Mouse (Mus musculus) hindbrain, embryonic 11.5 days (tissue): ENCODE measurements at regions not wholly inside any gene's neighbourhood (a gene's known extent, or its start where the extent isn't known, plus 50 kb on each side); places are given as distances from the start of the nearest gene placed in this dataset.
"Not testable (repeated sequence)": the region's sequence is repeated elsewhere in the genome, so short reads cannot be mapped to it uniquely, and the experiment has no call there.

ENCODE experiments used
- ATAC-seq: fragments of 200-750 bp; cut with Nextera tagmentation; 2 replicates; pipeline ENCODE4 v1.8.0; 2017; ENCODE audit warnings: mild to moderate bottlenecking, moderate TSS enrichment, moderate library complexity; ENCODE audit not compliant: low FRiP score
- DNase-seq: peaks from one replicate; pipeline ENCODE4 v3.0.0-alpha.2; 2015; ENCODE audit warnings: low spot score
- H3K27ac ChIP-seq: fragments of 300-500 bp; sonication (generic); 2 replicates; pipeline ENCODE4 v1.5.1; 2014; ENCODE audit warnings: mild to moderate bottlenecking, low read depth, low read length
- H3K27me3 ChIP-seq: fragments of 300-500 bp; sonication (generic); 2 replicates; pipeline ENCODE4 v1.6.1; 2014; ENCODE audit warnings: mild to moderate bottlenecking, low read length, moderate library complexity, mixed read lengths; ENCODE audit not compliant: control insufficient read depth, insufficient read depth
- H3K36me3 ChIP-seq: fragments of 300-500 bp; sonication (generic); 2 replicates; pipeline ENCODE4 v1.6.1; 2014; ENCODE audit warnings: mild to moderate bottlenecking, low read length, moderate library complexity, mixed read lengths; ENCODE audit not compliant: control insufficient read depth, insufficient read depth
- H3K4me1 ChIP-seq: fragments of 300-500 bp; sonication (generic); replicated peaks from 2 replicates; pipeline ENCODE4 v1.6.1; 2014; ENCODE audit warnings: low read length, mixed read lengths; ENCODE audit not compliant: control insufficient read depth, insufficient read depth
- H3K4me2 ChIP-seq: fragments of 300-500 bp; sonication (generic); replicated peaks from 2 replicates; pipeline ENCODE4 v1.6.1; 2014; ENCODE audit warnings: mild to moderate bottlenecking, low read depth, low read length
- H3K4me3 ChIP-seq: fragments of 300-500 bp; sonication (generic); 2 replicates; pipeline ENCODE4 v1.5.1; 2014; ENCODE audit warnings: low read depth, low read length
- H3K9ac ChIP-seq: fragments of 300-500 bp; sonication (generic); 2 replicates; pipeline ENCODE4 v1.6.1; 2014; ENCODE audit warnings: low read depth, low read length
- H3K9me3 ChIP-seq: fragments of 300-500 bp; sonication (generic); 2 replicates; pipeline ENCODE4 v1.6.1; 2016; ENCODE audit warnings: low read length; ENCODE audit not compliant: control insufficient read depth
- WGBS: fragments of 180-500 bp; shearing (Covaris S2); extraction: QIAGEN DNeasy Blood & Tissue Kit; methylation state at CpG from one replicate; pipeline ENCODE4 v1.1.7; 2014; 5-methylcytosine and 5-hydroxymethylcytosine counted together

DNA sequence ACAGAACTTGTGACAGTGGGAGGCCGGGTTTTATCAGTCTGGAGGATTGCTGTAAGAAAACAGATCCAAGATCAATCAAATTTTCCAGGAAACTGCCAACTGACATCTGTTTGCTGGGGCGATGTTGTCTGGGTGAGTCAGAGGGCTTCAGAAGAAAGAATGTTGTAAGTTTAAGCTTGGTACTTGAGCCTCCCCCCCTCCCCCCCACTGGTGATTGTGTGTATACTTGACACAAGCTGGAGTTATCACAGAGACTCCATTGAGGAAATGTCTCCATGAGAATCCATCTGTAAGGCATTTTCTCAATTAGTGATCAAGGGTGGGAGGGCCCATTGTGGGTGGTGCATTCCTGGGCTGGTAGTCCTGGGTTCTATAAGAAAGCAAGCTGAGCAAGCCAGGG, 226.9 kb downstream of the Cd47 start:
- Histone ChIP-seq H3K4me1 (no peaks in the 10 kb centered on the region), H3K9ac (no peak overlapping the region), H3K4me2 (no peak overlapping the region), H3K36me3 (no peaks in the 10 kb centered on the region), H3K27me3 (no peaks in the 10 kb centered on the region), H3K27ac (no peak overlapping the region), H3K4me3 (no peak overlapping the region), H3K9me3 (no peaks in the 10 kb centered on the region)
- 49% methylated on average over 2 of the region's 2 CpGs for WGBS
- peak; percentile 18 for DNase-seq
- no peak for ATAC-seq

DNA sequence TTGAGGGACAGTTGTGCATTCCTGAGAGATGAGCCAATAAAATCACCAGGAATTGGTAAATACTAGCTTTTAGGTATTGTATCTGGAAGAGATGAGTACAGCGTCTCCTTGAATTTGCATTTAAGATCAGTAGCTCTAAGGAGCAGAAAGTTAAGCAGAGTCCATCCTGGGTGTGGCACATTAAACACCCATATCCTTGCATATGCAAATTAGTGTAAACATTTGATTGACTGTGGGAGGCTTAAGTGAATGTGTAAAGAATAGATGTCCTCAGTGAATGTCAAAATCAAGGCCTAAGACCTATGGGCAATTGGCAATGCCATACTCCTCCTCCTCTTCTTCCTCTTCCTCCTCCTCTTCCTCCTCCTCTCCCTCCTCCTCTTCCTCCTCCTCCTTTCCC, 229.4 kb downstream of the Cd47 start:
- H3K4me2 ChIP-seq = no peak overlapping the region
- 97% methylated on average over 1 of the region's 1 CpGs for WGBS
- H3K4me1 ChIP-seq = no peaks in the 10 kb centered on the region
- ATAC-seq (no peak), DNase-seq (no peak)
- no peaks in the 10 kb centered on the region for H3K36me3 ChIP-seq
- H3K9ac ChIP-seq = no peak overlapping the region
- no peak overlapping the region for H3K27ac ChIP-seq
- no peaks in the 10 kb centered on the region for H3K9me3 ChIP-seq
- no peak overlapping the region for H3K4me3 ChIP-seq
- H3K27me3 ChIP-seq = no peaks in the 10 kb centered on the region

DNA sequence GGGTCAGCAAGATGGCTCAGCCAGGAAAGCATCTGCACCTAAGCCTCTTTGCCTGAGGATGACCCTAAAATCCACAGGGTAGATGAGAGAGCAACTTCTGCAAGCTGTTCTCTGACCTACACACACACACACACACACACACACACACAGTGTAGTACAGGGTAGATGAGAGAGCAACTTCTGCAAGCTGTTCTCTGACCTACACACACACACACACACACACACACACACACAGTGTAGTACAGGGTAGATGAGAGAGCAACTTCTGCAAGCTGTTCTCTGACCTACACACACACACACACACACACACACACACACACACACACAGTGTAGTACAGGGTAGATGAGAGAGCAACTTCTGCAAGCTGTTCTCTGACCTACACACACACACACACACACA, 230.0 kb downstream of the Cd47 start:
- H3K36me3 ChIP-seq, H3K27ac ChIP-seq, H3K4me2 ChIP-seq, H3K9me3 ChIP-seq, H3K27me3 ChIP-seq, H3K4me1 ChIP-seq, H3K4me3 ChIP-seq, H3K9ac ChIP-seq, DNase-seq: not testable (repeated sequence)
- peak; percentile 51; the same call in 1 of the 2 replicates for ATAC-seq

DNA sequence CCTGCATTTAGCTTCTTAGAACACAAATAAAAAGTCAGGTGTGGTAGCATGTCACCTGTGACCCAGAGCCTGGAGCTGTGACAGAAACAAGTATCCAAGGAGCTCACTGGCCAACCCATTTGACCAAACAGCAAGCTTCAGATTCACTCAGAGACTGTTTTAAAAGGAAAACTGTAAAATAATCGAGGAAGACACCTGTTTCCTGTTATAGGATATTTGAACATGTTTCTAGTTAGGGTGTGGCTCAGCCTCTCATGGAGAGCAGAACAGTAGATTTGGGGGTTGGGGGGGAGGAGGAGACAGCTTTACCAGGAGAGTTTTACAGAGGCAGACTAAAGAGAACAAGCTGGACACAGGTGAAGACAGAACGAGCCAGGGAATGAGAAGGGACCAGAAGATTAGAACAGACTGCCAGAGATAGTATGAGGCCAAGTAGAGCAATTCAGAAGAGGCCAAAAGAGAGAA, 230.6 kb downstream of the Cd47 start:
- H3K9me3 ChIP-seq = no peaks in the 10 kb centered on the region
- no peak overlapping the region for H3K4me2 ChIP-seq
- no peaks in the 10 kb centered on the region for H3K27me3 ChIP-seq
- ATAC-seq = no peak
- no peak for DNase-seq
- no peaks in the 10 kb centered on the region for H3K36me3 ChIP-seq
- H3K27ac ChIP-seq = no peak overlapping the region
- H3K9ac ChIP-seq = no peak overlapping the region
- 74% methylated on average over 2 of the region's 2 CpGs for WGBS
- H3K4me1 ChIP-seq = no peaks in the 10 kb centered on the region
- no peak overlapping the region for H3K4me3 ChIP-seq

DNA sequence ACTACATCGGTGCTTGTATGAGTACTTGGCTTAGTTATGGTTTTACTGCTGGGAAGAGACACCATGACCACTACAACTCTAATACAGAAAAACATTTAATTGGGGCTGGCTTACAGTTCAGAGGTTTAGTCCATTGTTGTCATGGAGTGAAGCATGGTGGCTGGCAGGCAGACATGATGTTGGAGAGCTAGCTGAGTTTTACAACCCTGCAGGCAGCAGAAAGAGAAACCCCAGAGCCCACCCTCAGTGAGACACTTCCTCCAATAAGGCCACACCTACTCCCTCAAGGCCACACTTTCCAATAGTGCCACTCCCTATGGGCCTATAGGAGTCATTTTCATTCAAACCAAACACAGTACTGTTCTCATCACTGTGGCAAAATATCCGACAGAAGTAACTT, 232.5 kb downstream of the Cd47 start:
- 86% methylated on average over 2 of the region's 2 CpGs for WGBS
- DNase-seq (no peak), ATAC-seq (no peak)
- no peak overlapping the region for H3K4me3 ChIP-seq
- no peak overlapping the region for H3K4me2 ChIP-seq
- no peaks in the 10 kb centered on the region for H3K9me3 ChIP-seq
- H3K27ac ChIP-seq = no peak overlapping the region
- H3K36me3 ChIP-seq = no peaks in the 10 kb centered on the region
- H3K9ac ChIP-seq = no peak overlapping the region
- no peaks in the 10 kb centered on the region for H3K27me3 ChIP-seq
- no peaks in the 10 kb centered on the region for H3K4me1 ChIP-seq

DNA sequence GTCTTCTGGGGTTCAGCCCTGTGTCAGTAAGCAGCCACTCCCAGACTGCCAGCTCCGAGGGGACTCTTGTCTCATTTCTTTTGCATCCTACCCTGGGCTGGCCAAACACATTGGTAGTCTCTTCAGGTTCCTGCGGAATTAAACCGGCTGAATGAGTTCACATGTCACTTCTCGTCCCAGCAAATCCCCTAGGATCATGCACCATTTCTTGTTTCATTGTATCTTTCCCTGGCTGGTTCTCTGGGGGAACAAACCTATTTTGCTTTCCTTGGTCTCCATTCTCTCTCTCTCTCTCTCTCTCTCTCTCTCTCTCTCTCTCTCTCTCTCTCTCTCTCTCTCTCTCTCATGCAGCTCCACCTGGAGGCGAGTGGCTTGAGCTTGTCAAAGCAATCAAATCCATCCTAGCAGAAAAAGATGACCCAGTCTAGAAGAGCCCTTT, 236.0 kb downstream of the Cd47 start:
- no peak overlapping the region for H3K27ac ChIP-seq
- no peaks in the 10 kb centered on the region for H3K9me3 ChIP-seq
- H3K4me3 ChIP-seq = no peak overlapping the region
- no peak overlapping the region for H3K4me2 ChIP-seq
- no peaks in the 10 kb centered on the region for H3K36me3 ChIP-seq
- no peaks in the 10 kb centered on the region for H3K27me3 ChIP-seq
- ATAC-seq = no peak
- WGBS = 65% methylated on average over 5 of the region's 5 CpGs
- H3K4me1 ChIP-seq = no peaks in the 10 kb centered on the region
- H3K9ac ChIP-seq = no peak overlapping the region
- no peak for DNase-seq

DNA sequence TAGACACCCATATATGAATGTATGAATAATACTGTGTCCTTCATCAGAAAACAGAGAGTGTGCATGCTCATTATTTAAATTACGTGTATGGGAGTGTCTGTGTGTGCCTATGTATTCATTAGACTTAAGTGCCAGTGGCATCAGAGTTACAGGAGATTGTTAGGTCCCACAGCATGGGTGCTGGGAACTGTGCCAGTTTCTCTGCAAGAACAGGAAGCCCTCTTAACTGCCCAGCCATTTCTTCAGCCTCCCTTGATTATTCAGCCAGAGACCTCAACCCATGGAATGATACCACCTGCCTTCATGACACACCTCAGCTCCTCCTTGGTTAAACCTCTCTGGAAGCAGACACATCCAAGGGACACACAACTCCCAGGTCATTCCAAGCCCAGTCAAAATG, 243.8 kb downstream of the Cd47 start:
- H3K4me2 ChIP-seq = no peak overlapping the region
- H3K36me3 ChIP-seq = no peaks in the 10 kb centered on the region
- H3K27ac ChIP-seq = no peak overlapping the region
- no peaks in the 10 kb centered on the region for H3K4me1 ChIP-seq
- H3K4me3 ChIP-seq = no peak overlapping the region
- H3K9me3 ChIP-seq = no peaks in the 10 kb centered on the region
- DNase-seq = no peak
- no peaks in the 10 kb centered on the region for H3K27me3 ChIP-seq
- 61% methylated on average over 1 of the region's 1 CpGs for WGBS
- ATAC-seq = no peak
- no peak overlapping the region for H3K9ac ChIP-seq

DNA sequence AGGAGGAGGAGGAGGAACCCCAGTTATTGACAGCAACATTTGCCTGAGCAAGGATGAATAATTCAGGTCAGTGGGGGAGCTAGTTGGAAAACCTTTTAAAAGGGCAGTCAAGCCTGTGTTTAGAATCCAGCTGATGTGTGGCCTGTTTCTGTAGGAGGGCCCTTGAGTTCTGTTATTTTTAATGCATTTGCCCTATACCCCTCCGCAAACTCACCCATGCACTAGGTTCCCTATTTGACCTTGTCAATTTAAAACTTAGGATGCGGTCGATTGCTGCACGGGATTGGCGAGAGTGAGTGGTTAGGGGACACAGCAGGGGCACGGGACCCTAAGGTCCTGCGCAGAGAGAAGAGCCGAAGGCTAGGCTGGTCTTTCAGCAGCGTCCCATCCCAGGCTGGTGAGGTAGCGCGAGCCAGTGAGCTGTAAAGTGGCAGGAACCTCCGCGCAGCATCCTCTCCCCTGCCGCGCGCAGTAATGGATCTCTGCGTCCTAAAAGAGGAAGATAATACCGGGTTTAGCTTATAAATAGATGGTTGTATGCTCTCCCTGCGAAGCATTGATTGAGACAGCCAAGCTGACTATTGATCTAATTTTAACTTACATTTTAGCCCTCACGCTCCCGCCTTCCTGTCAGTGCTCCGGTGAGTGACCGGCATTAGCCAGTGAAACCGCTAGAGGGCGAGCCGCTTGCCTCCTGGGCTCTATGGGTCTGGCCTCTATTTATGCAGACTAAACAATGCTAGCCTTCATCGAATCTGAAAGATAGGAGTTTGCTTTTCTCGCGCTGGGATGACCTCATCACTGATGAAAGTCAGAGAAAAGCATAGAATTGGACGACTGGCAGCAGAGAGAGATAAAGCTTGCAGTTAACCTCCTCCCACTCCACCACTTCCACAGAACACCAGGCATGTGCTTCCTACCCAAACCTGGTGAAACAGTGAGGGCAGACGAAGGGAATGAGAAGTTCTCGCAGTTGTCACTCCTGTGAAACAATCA, 245.5 kb downstream of the Cd47 start:
- WGBS = 8% methylated on average over 32 of the region's 32 CpGs

DNA sequence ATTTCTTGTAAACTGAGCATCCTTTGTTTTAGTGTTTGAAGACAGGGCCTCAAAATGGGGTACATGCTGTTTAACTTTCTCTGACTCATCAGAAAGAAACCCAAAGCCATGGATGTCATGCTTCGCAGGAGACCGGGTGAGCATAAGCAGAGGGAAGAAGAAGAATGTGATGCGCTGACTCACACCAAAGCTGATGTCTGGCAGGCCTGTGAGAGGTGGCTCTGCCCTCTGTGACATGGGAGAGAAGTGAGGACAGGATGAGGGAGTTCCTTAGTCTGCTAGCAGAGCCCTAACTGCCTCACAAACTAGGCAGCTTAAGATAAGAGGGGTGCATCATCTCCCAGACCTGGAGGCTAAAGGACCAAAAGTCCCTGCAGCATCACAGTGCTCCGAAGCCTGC, 263.2 kb downstream of the Cd47 start:
- Histone ChIP-seq H3K9me3 (no peaks in the 10 kb centered on the region), H3K4me1 (no peaks in the 10 kb centered on the region), H3K27me3 (no peaks in the 10 kb centered on the region), H3K36me3 (no peaks in the 10 kb centered on the region), H3K4me3 (no peak overlapping the region), H3K9ac (no peak overlapping the region), H3K4me2 (no peak overlapping the region), H3K27ac (no peak overlapping the region)
- WGBS = 85% methylated on average over 4 of the region's 4 CpGs
- ATAC-seq = no peak
- DNase-seq = no peak

More for the DNA sequence above, 245.5 kb downstream of the Cd47 start:
- Histone ChIP-seq H3K27ac (no peak overlapping the region), H3K4me1 (no peaks in the 10 kb centered on the region), H3K4me2 (peak overlapping the region; percentile 40), H3K4me3 (peak overlapping the region; percentile 29), H3K9ac (peak overlapping the region; percentile 28; the same call in 1 of the 2 replicates), H3K36me3 (no peaks in the 10 kb centered on the region), H3K27me3 (no peaks in the 10 kb centered on the region), H3K9me3 (no peaks in the 10 kb centered on the region)
- DNase-seq (peak; percentile 84), ATAC-seq (peak; percentile 96)
